Comparison of ENCODE assay signal across 24 mouse cellular contexts in genomic region chr6:21993070-21993469, GRCm38 (mm10).
"Had no signal": no experiment of that assay in that cellular context is flagged by ENCODE, and none has a peak within 500 bp of the region (broad histone marks: within the 10 kb centered on the region; RNA-seq: fewer than 3 reads in every experiment).

No protein-coding gene starts in this region.

- H3K9me3 ChIP-seq: heart, embryonic 12.5 days; hindbrain, embryonic 10.5 days; hindbrain, embryonic 12.5 days; limb, embryonic 10.5 days; limb, embryonic 12.5 days; liver, embryonic 13.5 days; liver, embryonic 15.5 days had no signal

- ATAC-seq: hindbrain, embryonic 16.5 days; intestine, embryonic 16.5 days had no signal

- H3K4me1 ChIP-seq: hindbrain, embryonic 12.5 days had no signal

- H3K4me3 ChIP-seq: heart, adult 2 months; heart, embryonic 12.5 days; hindbrain, embryonic 10.5 days; hindbrain, embryonic 12.5 days; limb, embryonic 10.5 days; limb, embryonic 12.5 days; liver, embryonic 13.5 days; liver, embryonic 15.5 days had no signal

- H3K4me2 ChIP-seq: heart, embryonic 12.5 days; hindbrain, embryonic 12.5 days; hindbrain, embryonic 14.5 days; limb, embryonic 12.5 days; liver, embryonic 11.5 days; liver, embryonic 13.5 days; liver, embryonic 15.5 days had no signal

- DNase-seq: gastrocnemius, postnatal 14 days; gastrocnemius, postnatal 36 days; heart, adult 2 months; heart, postnatal 10 days; heart, postnatal 4 days; kidney, adult 11 months; kidney, adult 2 months; kidney, adult 9 months; kidney, postnatal 10 days; kidney, postnatal 36 days; layer of hippocampus, adult 9-11 months; layer of hippocampus, postnatal 36 days; liver; liver, embryonic 13.5 days had no signal

- H3K36me3 ChIP-seq: heart, embryonic 12.5 days; hindbrain, embryonic 10.5 days; hindbrain, embryonic 12.5 days; liver, embryonic 15.5 days had no signal

- H3K27ac ChIP-seq: heart, adult 2 months; hindbrain, embryonic 10.5 days; hindbrain, embryonic 12.5 days; hindbrain, embryonic 14.5 days; limb, embryonic 10.5 days; limb, embryonic 12.5 days; liver, embryonic 13.5 days; liver, embryonic 15.5 days had no signal

- H3K9ac ChIP-seq: heart, embryonic 12.5 days; hindbrain, embryonic 12.5 days; hindbrain, embryonic 14.5 days; limb, embryonic 12.5 days; liver, embryonic 13.5 days; liver, embryonic 15.5 days had no signal

- H3K27me3 ChIP-seq: heart, embryonic 12.5 days; limb, embryonic 12.5 days had no signal
